Mouse (Mus musculus) kidney, embryonic 15.5 days (tissue): ENCODE results near the gene Rragd. TPM values are rescaled to one million over a fixed set of nuclear protein-coding genes. Genes with fewer than 3 reads are reported as not detected.

Experiments used
- ATAC-seq: fragments of 200-750 bp; cut with Nextera tagmentation; replicated peaks from 2 replicates; pipeline ENCODE4 v1.8.0; 2017; ENCODE audit warnings: moderate TSS enrichment; ENCODE audit not compliant: low FRiP score
- H3K27ac ChIP-seq: fragments of 300-500 bp; sonication (generic); 2 replicates; pipeline ENCODE4 v1.5.1; 2015; ENCODE audit warnings: mild to moderate bottlenecking, inconsistent platforms
- H3K27me3 ChIP-seq: fragments of 300-500 bp; sonication (generic); 2 replicates; pipeline ENCODE4 v1.6.1; 2015; ENCODE audit warnings: inconsistent platforms
- H3K36me3 ChIP-seq: fragments of 300-500 bp; sonication (generic); 2 replicates; pipeline ENCODE4 v1.6.1; 2015; ENCODE audit warnings: inconsistent platforms
- H3K4me1 ChIP-seq: fragments of 300-500 bp; sonication (generic); 2 replicates; pipeline ENCODE4 v1.6.1; 2015; ENCODE audit warnings: inconsistent platforms
- H3K4me2 ChIP-seq: fragments of 300-500 bp; sonication (generic); 2 replicates; pipeline ENCODE4 v1.6.1; 2015; ENCODE audit warnings: moderate library complexity, mild to moderate bottlenecking, inconsistent platforms
- H3K4me3 ChIP-seq: fragments of 300-500 bp; sonication (generic); replicated peaks from 2 replicates; pipeline ENCODE4 v1.5.1; 2015; ENCODE audit warnings: mild to moderate bottlenecking, inconsistent platforms
- H3K9ac ChIP-seq: fragments of 300-500 bp; sonication (generic); 2 replicates; pipeline ENCODE4 v1.6.1; 2015; ENCODE audit warnings: mild to moderate bottlenecking, inconsistent platforms
- H3K9me3 ChIP-seq: fragments of 300-500 bp; sonication (generic); replicated peaks from 2 replicates; pipeline ENCODE4 v1.6.1; 2016; ENCODE audit warnings: inconsistent platforms
- WGBS: fragments of 180-500 bp; shearing (Covaris S2); methylation state at CpG from one replicate; pipeline ENCODE4 v1.1.7; 2015; ENCODE audit warnings: mixed read lengths; 5-methylcytosine and 5-hydroxymethylcytosine counted together
- polyA plus RNA-seq: library from polyadenylated mRNA; unstranded; fragments of >200 nt; fragmentation: Nextera tagmentation; extraction: Ambion mirVana; gene quantifications from 2 replicates; pipeline ENCODE4 v1.2.1, GENCODE M21; 2015

Rragd gene
- polyA plus RNA-seq, 1 experiment from 2014 or later = 17.6 TPM

GRCm38 (mm10) chr4:33057890-33058687, 75.3 kb downstream of the Rragd start:
- 0 out of 2 replicates have a peak, but pooled peaks cover 3% of the 10 kb centered on the region for H3K4me1 ChIP-seq
- no peak overlapping the region for H3K27ac ChIP-seq
- H3K9ac ChIP-seq = no peak overlapping the region
- no peak for ATAC-seq
- H3K36me3 ChIP-seq = no peaks in the 10 kb centered on the region
- H3K4me2 ChIP-seq = no peak overlapping the region
- H3K9me3 ChIP-seq = no peaks in the 10 kb centered on the region
- H3K4me3 ChIP-seq = no peak overlapping the region
- WGBS = 60% methylated on average over 11 of the region's 11 CpGs
- no peaks in the 10 kb centered on the region for H3K27me3 ChIP-seq

DNA sequence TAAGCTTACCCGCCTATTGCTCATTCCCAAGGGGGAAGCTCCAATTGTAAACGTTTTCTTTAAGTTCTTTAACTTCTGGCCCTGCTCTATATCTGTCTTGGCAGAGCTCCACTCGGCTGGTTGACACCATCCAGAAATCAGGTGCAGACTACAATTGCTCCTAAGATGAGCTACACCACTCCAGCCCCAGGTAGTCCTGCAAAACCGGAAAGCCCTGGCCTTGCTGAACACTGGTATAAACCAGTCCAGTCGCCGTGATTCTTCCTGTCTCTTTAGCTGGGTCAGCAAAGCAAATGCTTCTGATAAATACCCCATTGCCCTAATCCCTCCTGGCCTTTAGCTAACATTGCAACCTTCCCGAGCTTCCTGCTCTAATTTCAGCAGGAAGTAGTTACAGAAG, 78.3 kb downstream of the Rragd start:
- H3K36me3 ChIP-seq = no peaks in the 10 kb centered on the region
- H3K27me3 ChIP-seq = no peaks in the 10 kb centered on the region
- H3K27ac ChIP-seq = no peak overlapping the region
- 0 out of 2 replicates have a peak, but pooled peaks cover 3% of the 10 kb centered on the region for H3K4me1 ChIP-seq
- no peak for ATAC-seq
- no peak overlapping the region for H3K4me3 ChIP-seq
- 46% methylated on average over 7 of the region's 7 CpGs for WGBS
- H3K4me2 ChIP-seq = no peak overlapping the region
- H3K9ac ChIP-seq = no peak overlapping the region
- H3K9me3 ChIP-seq = no peaks in the 10 kb centered on the region

- no peak for ATAC-seq
- H3K4me2 ChIP-seq = no peak within 1 kb of the TSS
- no peaks in the 10 kb centered on the region for H3K9me3 ChIP-seq
- H3K27ac ChIP-seq = no peak within 1 kb of the TSS
- H3K4me3 ChIP-seq = no peak within 1 kb of the TSS
- H3K4me1 ChIP-seq = 0 out of 2 replicates have a peak, but pooled peaks cover under 1% of the 10 kb centered on the region
- H3K9ac ChIP-seq = no peak within 1 kb of the TSS
- no peaks in the 10 kb centered on the region for H3K36me3 ChIP-seq
- no peaks in the 10 kb centered on the region for H3K27me3 ChIP-seq
- WGBS = 90% methylated on average over 4 of the region's 4 CpGs
Observed at GRCm38 (mm10) chr4:33062981-33063380, 80.1 kb downstream of the Rragd start, which contains the start of gene Gabrr2. Gabrr2 (plus strand) TSS chr4:33062999.

DNA sequence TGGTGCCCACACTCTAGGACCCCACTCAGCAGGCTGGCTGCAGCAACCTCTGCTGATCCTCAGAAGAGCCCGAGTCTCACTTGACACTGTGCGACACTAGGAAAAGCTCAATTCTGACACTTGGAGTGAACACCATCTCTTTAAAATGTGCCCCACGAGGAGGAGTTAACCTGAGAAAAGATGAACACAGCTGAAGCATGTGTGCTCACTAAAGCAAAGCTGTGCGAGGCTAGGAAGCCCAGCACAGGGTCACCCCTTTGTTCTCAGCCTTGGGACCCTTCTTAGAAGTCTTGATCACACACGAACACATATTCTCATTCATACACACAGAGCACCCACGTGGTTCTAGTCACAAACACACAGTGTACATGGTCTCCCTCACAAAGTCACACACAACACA, 82.1 kb downstream of the Rragd start:
- Histone ChIP-seq H3K4me2 (no peak overlapping the region), H3K4me1 (no peaks in the 10 kb centered on the region), H3K27me3 (no peaks in the 10 kb centered on the region), H3K27ac (no peak overlapping the region), H3K9me3 (no peaks in the 10 kb centered on the region), H3K4me3 (no peak overlapping the region), H3K9ac (no peak overlapping the region), H3K36me3 (no peaks in the 10 kb centered on the region)
- WGBS = 81% methylated on average over 6 of the region's 6 CpGs
- no peak for ATAC-seq

DNA sequence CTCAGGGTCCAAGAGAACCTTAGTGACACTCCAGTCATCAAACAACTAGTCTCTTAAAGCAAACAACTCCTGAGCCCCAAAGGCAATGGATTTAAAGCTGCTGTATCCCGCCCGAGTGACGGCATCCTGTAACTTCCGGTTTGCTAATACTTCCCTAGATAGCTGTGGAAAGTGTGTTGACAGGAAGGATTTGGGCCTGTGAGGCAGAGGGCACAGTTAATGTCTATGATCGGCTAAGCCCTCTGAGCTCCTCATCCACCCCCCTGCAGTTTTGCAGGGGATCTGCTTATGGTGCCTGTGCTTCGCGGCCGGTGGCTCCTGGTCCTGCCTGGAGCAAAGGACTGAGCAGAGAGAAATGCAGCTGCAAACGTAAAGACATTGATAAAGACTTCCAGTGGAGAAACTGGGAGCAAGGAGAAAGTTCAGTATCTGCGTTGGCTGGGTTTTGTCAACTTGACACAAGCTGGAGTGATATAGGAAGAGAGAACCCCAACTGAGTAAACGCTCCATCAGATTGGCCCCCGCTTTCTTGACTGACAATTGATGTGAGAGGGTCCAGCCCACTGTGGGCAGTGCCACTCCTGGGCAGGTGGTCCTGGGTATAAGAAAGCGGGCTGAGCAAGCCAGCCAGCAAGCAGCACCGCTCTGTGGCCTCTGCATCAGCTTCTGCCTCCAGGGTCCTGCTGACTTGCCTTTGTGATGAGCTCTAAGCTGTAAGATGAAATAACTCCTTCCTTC, 83.6 kb downstream of the Rragd start:
- Histone ChIP-seq H3K27ac (no peak overlapping the region), H3K36me3 (no peaks in the 10 kb centered on the region), H3K4me3 (no peak overlapping the region), H3K4me1 (no peaks in the 10 kb centered on the region), H3K9me3 (no peaks in the 10 kb centered on the region), H3K9ac (no peak overlapping the region), H3K4me2 (no peak overlapping the region), H3K27me3 (no peaks in the 10 kb centered on the region)
- ATAC-seq = no peak
- WGBS = 65% methylated on average over 14 of the region's 14 CpGs

- H3K4me1 ChIP-seq = no peaks in the 10 kb centered on the region
- no peak overlapping the region for H3K9ac ChIP-seq
- WGBS = 91% methylated on average over 3 of the region's 3 CpGs
- H3K4me2 ChIP-seq = no peak overlapping the region
- H3K27me3 ChIP-seq = no peaks in the 10 kb centered on the region
- H3K4me3 ChIP-seq = no peak overlapping the region
- H3K27ac ChIP-seq = no peak overlapping the region
- ATAC-seq = no peak
- H3K36me3 ChIP-seq = no peaks in the 10 kb centered on the region
- H3K9me3 ChIP-seq = no peaks in the 10 kb centered on the region
Observed at GRCm38 (mm10) chr4:33067331-33067730, 84.5 kb downstream of the Rragd start.

GRCm38 (mm10) chr4:33067826-33068225, 85.0 kb downstream of the Rragd start:
- ATAC-seq = no peak
- Histone ChIP-seq H3K9ac (no peak overlapping the region), H3K27me3 (no peaks in the 10 kb centered on the region), H3K4me1 (0 out of 2 replicates have a peak, but pooled peaks cover 2% of the 10 kb centered on the region), H3K4me2 (no peak overlapping the region), H3K36me3 (no peaks in the 10 kb centered on the region), H3K27ac (no peak overlapping the region), H3K9me3 (no peaks in the 10 kb centered on the region), H3K4me3 (no peak overlapping the region)
- 91% methylated on average over 6 of the region's 6 CpGs for WGBS

DNA sequence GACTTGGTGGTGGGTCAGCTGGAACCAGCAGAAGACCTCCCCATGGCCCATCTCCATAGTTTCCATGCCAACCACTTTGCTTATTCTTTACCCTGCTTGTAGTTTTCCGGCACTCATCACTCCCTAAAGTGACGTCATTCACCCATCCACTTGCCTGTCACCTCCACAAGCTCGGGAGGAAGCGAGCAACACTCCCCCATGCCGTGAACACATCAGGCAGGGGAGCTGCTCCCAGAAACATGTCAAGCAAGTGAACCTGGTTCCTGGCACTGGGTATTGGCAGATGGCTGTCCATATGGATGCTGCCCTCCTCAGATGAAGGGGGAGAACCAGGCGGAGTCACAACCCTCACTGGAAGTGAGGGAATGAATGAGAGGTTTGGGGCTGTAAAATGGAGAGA, 86.1 kb downstream of the Rragd start:
- 50% methylated on average over 6 of the region's 6 CpGs for WGBS

GRCm38 (mm10) chr4:33070326-33070725, 87.5 kb downstream of the Rragd start:
- Histone ChIP-seq H3K9ac (no peak overlapping the region), H3K27me3 (no peaks in the 10 kb centered on the region), H3K36me3 (no peaks in the 10 kb centered on the region), H3K4me3 (no peak overlapping the region), H3K9me3 (no peaks in the 10 kb centered on the region), H3K27ac (no peak overlapping the region), H3K4me2 (no peak overlapping the region), H3K4me1 (0 out of 2 replicates have a peak, but pooled peaks cover 3% of the 10 kb centered on the region)
- 93% methylated on average over 6 of the region's 6 CpGs for WGBS
- ATAC-seq = no peak

More for the DNA sequence above, 86.1 kb downstream of the Rragd start:
- H3K27me3 ChIP-seq = no peaks in the 10 kb centered on the region
- H3K4me2 ChIP-seq = no peak overlapping the region
- no peak for ATAC-seq
- 0 out of 2 replicates have a peak, but pooled peaks cover 3% of the 10 kb centered on the region for H3K4me1 ChIP-seq
- no peaks in the 10 kb centered on the region for H3K36me3 ChIP-seq
- H3K4me3 ChIP-seq = no peak overlapping the region
- no peak overlapping the region for H3K9ac ChIP-seq
- H3K9me3 ChIP-seq = no peaks in the 10 kb centered on the region
- H3K27ac ChIP-seq = no peak overlapping the region

GRCm38 (mm10) chr4:33071337-33071736, 88.5 kb downstream of the Rragd start:
- no peak for ATAC-seq
- H3K9me3 ChIP-seq = no peaks in the 10 kb centered on the region
- no peak overlapping the region for H3K9ac ChIP-seq
- no peaks in the 10 kb centered on the region for H3K27me3 ChIP-seq
- no peak overlapping the region for H3K4me3 ChIP-seq
- 0 out of 2 replicates have a peak, but pooled peaks cover 3% of the 10 kb centered on the region for H3K4me1 ChIP-seq
- H3K36me3 ChIP-seq = no peaks in the 10 kb centered on the region
- H3K27ac ChIP-seq = no peak overlapping the region
- 89% methylated on average over 6 of the region's 6 CpGs for WGBS
- H3K4me2 ChIP-seq = no peak overlapping the region
